Mouse (Mus musculus) small intestine, adult 2 months (tissue): ENCODE measurements at regions not wholly inside any gene's neighbourhood (a gene's known extent, or its start where the extent isn't known, plus 50 kb on each side); places are given as distances from the start of the nearest gene placed in this dataset.

Experiments used
- CTCF ChIP-seq: fragments of 200-500 bp; IDR thresholded peaks from 2 replicates; pipeline ENCODE4 v1.5.1; 2012; ENCODE audit warnings: low read depth, mild to moderate bottlenecking, control low read depth, inconsistent platforms, low read length, moderate library complexity, mixed read lengths; ENCODE audit not compliant: insufficient replicate concordance, insufficient read length; ENCODE audit errors: extremely low read depth
- POLR2A ChIP-seq: fragments of 200-500 bp; IDR thresholded peaks from 2 replicates; pipeline ENCODE4 v1.6.1; 2012; ENCODE audit warnings: low read depth, mild to moderate bottlenecking, control low read depth, inconsistent platforms, low read length, moderate library complexity

DNA sequence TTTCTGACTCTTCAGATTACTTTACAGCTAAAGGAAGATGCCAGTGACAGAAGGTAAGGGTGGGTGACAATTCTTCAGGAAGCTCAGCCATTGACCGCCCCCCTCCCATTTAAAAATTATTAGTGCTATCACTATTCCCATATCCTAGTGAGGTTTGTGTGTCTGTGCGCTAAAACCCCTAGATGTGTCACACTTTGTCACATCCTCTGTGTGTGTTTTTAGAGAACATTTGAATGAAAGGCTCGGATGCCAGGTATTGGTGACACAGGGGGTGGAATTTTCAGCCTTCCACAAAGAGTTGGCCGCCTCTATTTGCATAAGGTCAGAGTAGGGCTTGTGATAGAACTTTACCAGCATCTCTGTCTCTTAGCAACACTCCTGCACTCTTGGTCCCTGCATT is 83.4 kb downstream of the Nr2f2 start:
- TF ChIP-seq CTCF (no peak), POLR2A (no peak)
